Mouse (Mus musculus) forebrain, embryonic 12.5 days (tissue): ENCODE measurements around the gene Tm2d1. TPM values are rescaled to one million over a fixed set of nuclear protein-coding genes. Genes with fewer than 3 reads are reported as not detected.

Source experiments
- ATAC-seq: fragments of 200-750 bp; cut with Nextera tagmentation; 2 replicates; pipeline ENCODE4 v1.8.0; 2017; ENCODE audit warnings: moderate TSS enrichment; ENCODE audit not compliant: low FRiP score
- H3K27ac ChIP-seq: fragments of 300-500 bp; sonication (generic); 2 replicates; pipeline ENCODE4 v1.5.1; 2016; ENCODE audit warnings: mild to moderate bottlenecking
- H3K27me3 ChIP-seq: fragments of 300-500 bp; sonication (generic); 2 replicates; pipeline ENCODE4 v1.6.1; 2016; ENCODE audit warnings: mild to moderate bottlenecking
- H3K36me3 ChIP-seq: fragments of 300-500 bp; sonication (generic); replicated peaks from 2 replicates; pipeline ENCODE4 v1.6.1; 2016; ENCODE audit warnings: mild to moderate bottlenecking
- H3K4me1 ChIP-seq: fragments of 300-500 bp; sonication (generic); 2 replicates; pipeline ENCODE4 v1.6.1; 2016
- H3K4me2 ChIP-seq: fragments of 300-500 bp; sonication (generic); 2 replicates; pipeline ENCODE4 v1.6.1; 2016; ENCODE audit warnings: mild to moderate bottlenecking, moderate library complexity
- H3K4me3 ChIP-seq: fragments of 300-500 bp; sonication (generic); replicated peaks from 2 replicates; pipeline ENCODE4 v1.5.1; 2016; ENCODE audit warnings: mild to moderate bottlenecking
- H3K9ac ChIP-seq: fragments of 300-500 bp; sonication (generic); 2 replicates; pipeline ENCODE4 v1.6.1; 2016; ENCODE audit warnings: mild to moderate bottlenecking
- H3K9me3 ChIP-seq: fragments of 300-500 bp; sonication (generic); 2 replicates; pipeline ENCODE4 v1.6.1; 2016
- WGBS: fragments of 180-500 bp; shearing (Covaris S2); methylation state at CpG from one replicate; pipeline ENCODE4 v1.1.7; 2016; 5-methylcytosine and 5-hydroxymethylcytosine counted together
- polyA plus RNA-seq: library from polyadenylated mRNA; unstranded; fragments of >200 nt; fragmentation: Nextera tagmentation; extraction: Ambion mirVana; gene quantifications from 2 replicates; pipeline ENCODE4 v1.2.1, GENCODE M21; 2016

Tm2d1 gene
- polyA plus RNA-seq, 1 experiment from 2014 or later, result 88.8 TPM

GRCm38 (mm10) chr4:98375401-98375800 is 7.7 kb downstream of the Tm2d1 start:
- Histone ChIP-seq H3K4me3 (no peak overlapping the region), H3K9ac (no peak overlapping the region), H3K36me3 (peaks cover 19% of the 10 kb centered on the region), H3K27ac (no peak overlapping the region), H3K4me2 (no peak overlapping the region), H3K4me1 (no peaks in the 10 kb centered on the region), H3K27me3 (no peaks in the 10 kb centered on the region), H3K9me3 (no peaks in the 10 kb centered on the region)
- WGBS, result 63% methylated on average over 4 of the region's 4 CpGs
- ATAC-seq, result peak; percentile 41; the same call in 1 of the 2 replicates

GRCm38 (mm10) chr4:98358034-98358809 is 24.9 kb downstream of the Tm2d1 start:
- Histone ChIP-seq H3K4me2 (no peak overlapping the region), H3K36me3 (peaks cover 52% of the 10 kb centered on the region), H3K4me3 (no peak overlapping the region), H3K9me3 (no peaks in the 10 kb centered on the region), H3K4me1 (no peaks in the 10 kb centered on the region), H3K27me3 (no peaks in the 10 kb centered on the region), H3K27ac (no peak overlapping the region), H3K9ac (no peak overlapping the region)
- ATAC-seq, result no peak
- 97% methylated on average over 9 of the region's 9 CpGs for WGBS

GRCm38 (mm10) chr4:98348580-98348979 is 34.5 kb downstream of the Tm2d1 start:
- Histone ChIP-seq H3K27ac (no peak overlapping the region), H3K27me3 (no peaks in the 10 kb centered on the region), H3K36me3 (no peaks in the 10 kb centered on the region), H3K4me3 (no peak overlapping the region), H3K9ac (no peak overlapping the region), H3K9me3 (no peaks in the 10 kb centered on the region), H3K4me1 (no peaks in the 10 kb centered on the region), H3K4me2 (no peak overlapping the region)
- no peak for ATAC-seq
- 93% methylated on average over 5 of the region's 5 CpGs for WGBS

- Histone ChIP-seq H3K9me3 (no peaks in the 10 kb centered on the region), H3K36me3 (no peaks in the 10 kb centered on the region), H3K27ac (no peak overlapping the region), H3K9ac (no peak overlapping the region), H3K4me1 (no peaks in the 10 kb centered on the region), H3K27me3 (no peaks in the 10 kb centered on the region), H3K4me2 (no peak overlapping the region), H3K4me3 (no peak overlapping the region)
- no peak for ATAC-seq
- WGBS, result 94% methylated on average over 10 of the region's 10 CpGs
These were observed 37.3 kb downstream of the Tm2d1 start for GRCm38 (mm10) chr4:98345783-98346182.

GRCm38 (mm10) chr4:98339992-98340564 is 43.0 kb downstream of the Tm2d1 start:
- no peaks in the 10 kb centered on the region for H3K27me3 ChIP-seq
- H3K27ac ChIP-seq, result no peak overlapping the region
- no peaks in the 10 kb centered on the region for H3K9me3 ChIP-seq
- no peak overlapping the region for H3K4me2 ChIP-seq
- ATAC-seq, result no peak
- H3K9ac ChIP-seq, result no peak overlapping the region
- H3K36me3 ChIP-seq, result no peaks in the 10 kb centered on the region
- H3K4me3 ChIP-seq, result no peak overlapping the region
- 88% methylated on average over 10 of the region's 10 CpGs for WGBS
- peaks cover 11% of the 10 kb centered on the region for H3K4me1 ChIP-seq

- Histone ChIP-seq H3K4me3 (no peak overlapping the region), H3K4me2 (no peak overlapping the region), H3K4me1 (peaks cover 11% of the 10 kb centered on the region), H3K9me3 (no peaks in the 10 kb centered on the region), H3K27ac (no peak overlapping the region), H3K9ac (no peak overlapping the region), H3K36me3 (no peaks in the 10 kb centered on the region), H3K27me3 (no peaks in the 10 kb centered on the region)
- 73% methylated on average over 14 of the region's 14 CpGs for WGBS
- ATAC-seq, result no peak
These were observed 44.2 kb downstream of the Tm2d1 start for GRCm38 (mm10) chr4:98338636-98339630.

- H3K9ac ChIP-seq, result no peak overlapping the region
- H3K4me2 ChIP-seq, result no peak overlapping the region
- peaks cover 11% of the 10 kb centered on the region for H3K4me1 ChIP-seq
- H3K9me3 ChIP-seq, result no peaks in the 10 kb centered on the region
- ATAC-seq, result no peak
- H3K27ac ChIP-seq, result no peak overlapping the region
- WGBS, result 87% methylated on average over 5 of the region's 5 CpGs
- H3K4me3 ChIP-seq, result no peak overlapping the region
- H3K27me3 ChIP-seq, result no peaks in the 10 kb centered on the region
- H3K36me3 ChIP-seq, result no peaks in the 10 kb centered on the region
These were observed 45.9 kb downstream of the Tm2d1 start for GRCm38 (mm10) chr4:98337197-98337596.

- Histone ChIP-seq H3K27ac (no peak overlapping the region), H3K4me3 (no peak overlapping the region), H3K36me3 (no peaks in the 10 kb centered on the region), H3K4me1 (peaks cover 11% of the 10 kb centered on the region), H3K9me3 (no peaks in the 10 kb centered on the region), H3K27me3 (no peaks in the 10 kb centered on the region), H3K9ac (no peak overlapping the region), H3K4me2 (no peak overlapping the region)
- ATAC-seq, result no peak
- WGBS, result 86% methylated on average over 6 of the region's 8 CpGs
These were observed 47.4 kb downstream of the Tm2d1 start for GRCm38 (mm10) chr4:98335726-98336125.

GRCm38 (mm10) chr4:98322223-98322622 is 60.9 kb downstream of the Tm2d1 start:
- ATAC-seq, result peak; percentile 93
- no peaks in the 10 kb centered on the region for H3K36me3 ChIP-seq
- under 1% methylated on average over 29 of the region's 29 CpGs for WGBS

GRCm38 (mm10) chr4:98321371-98322111 is 61.6 kb downstream of the Tm2d1 start:
- H3K4me3 ChIP-seq, result peak overlapping the region; percentile 33
- peaks cover 14% of the 10 kb centered on the region for H3K4me1 ChIP-seq
- peak overlapping the region; percentile 65 for H3K4me2 ChIP-seq
- WGBS, result 2% methylated on average over 18 of the region's 18 CpGs
- H3K36me3 ChIP-seq, result no peaks in the 10 kb centered on the region
- peak; percentile 76 for ATAC-seq
- H3K9ac ChIP-seq, result peak overlapping the region; percentile 69
- no peaks in the 10 kb centered on the region for H3K27me3 ChIP-seq
- H3K27ac ChIP-seq, result peak overlapping the region; percentile 87
- 0 out of 2 replicates have a peak, but pooled peaks cover 6% of the 10 kb centered on the region for H3K9me3 ChIP-seq

More at GRCm38 (mm10) chr4:98322223-98322622, 60.9 kb downstream of the Tm2d1 start:
- peaks cover 14% of the 10 kb centered on the region for H3K4me1 ChIP-seq
- peak overlapping the region; percentile 33 for H3K4me3 ChIP-seq
- H3K9ac ChIP-seq, result peak overlapping the region; percentile 69
- H3K27me3 ChIP-seq, result no peaks in the 10 kb centered on the region
- H3K9me3 ChIP-seq, result 0 out of 2 replicates have a peak, but pooled peaks cover 6% of the 10 kb centered on the region
- peak overlapping the region; percentile 65 for H3K4me2 ChIP-seq
- H3K27ac ChIP-seq, result peak overlapping the region; percentile 87

GRCm38 (mm10) chr4:98318769-98319168 is 64.3 kb downstream of the Tm2d1 start:
- 80% methylated on average over 3 of the region's 3 CpGs for WGBS
- Histone ChIP-seq H3K36me3 (no peaks in the 10 kb centered on the region), H3K4me2 (no peak overlapping the region), H3K27ac (no peak overlapping the region), H3K27me3 (no peaks in the 10 kb centered on the region), H3K4me1 (peaks cover 14% of the 10 kb centered on the region), H3K9ac (no peak overlapping the region), H3K9me3 (no peaks in the 10 kb centered on the region), H3K4me3 (no peak overlapping the region)
- no peak for ATAC-seq
